Comparison of ENCODE assay signal across 26 mouse cellular contexts in the genomic region with DNA sequence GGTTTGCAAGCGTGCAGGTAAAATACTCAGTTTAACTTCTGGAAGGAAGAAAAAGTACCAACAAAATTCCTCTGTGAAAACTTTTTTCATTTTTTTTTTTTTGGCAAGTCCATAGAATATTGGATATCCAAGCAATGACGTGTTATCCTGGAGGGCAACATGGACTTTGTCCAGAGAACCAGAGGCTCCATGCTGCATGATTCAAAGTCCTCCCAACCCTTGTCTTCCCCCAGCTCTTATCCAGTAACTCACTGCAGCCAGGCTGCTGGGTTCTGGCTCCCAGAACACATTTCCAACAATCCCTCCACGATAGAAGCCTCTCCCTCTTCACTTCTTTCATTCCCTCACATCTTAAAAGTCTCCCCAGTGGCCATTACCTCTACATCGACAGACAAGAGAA. TPM values are rescaled to one million over a fixed set of nuclear protein-coding genes. Genes with fewer than 3 reads are reported as not detected.
DNase-seq lines count a peak whose midpoint lies in the region; ATAC-seq lines count a peak whose summit lies in the region.
"Had no signal": no experiment of that assay in that cellular context is flagged by ENCODE, and none has a peak within 500 bp of the region (broad histone marks: within the 10 kb centered on the region; RNA-seq: fewer than 3 reads in every experiment).

No protein-coding gene starts in this region.

- H3K27ac ChIP-seq in kidney, embryonic 15.5 days, result no peak overlapping the region
- H3K27ac ChIP-seq in liver, embryonic 13.5 days, result 0 out of 2 replicates have a peak overlapping the region, but pooled peaks have one; percentile 26
- no peak overlapping the region for H3K27ac ChIP-seq in hindbrain, embryonic 11.5 days (ENCODE audit: low read depth, low read length)
- H3K27ac ChIP-seq: heart, embryonic 13.5 days; hindbrain, embryonic 15.5 days; layer of hippocampus, adult 2 months; left cerebral cortex, adult 2 months; limb, embryonic 12.5 days; stomach, postnatal 0 days had no signal

- DNase-seq in kidney, adult 11 months, result peak; percentile 23
- peak; percentile 25 to 52 for DNase-seq in kidney, postnatal 25 days
- DNase-seq in kidney, postnatal 4 days, result no peak
- DNase-seq in NIH3T3 (ENCODE audit: low read depth), result peak; percentile 64
- no peak for DNase-seq in liver, embryonic 13.5 days
- DNase-seq in hindbrain, embryonic 11.5 days (ENCODE audit: low spot score), result no peak
- DNase-seq in embryo, embryonic 10.5 days (ENCODE audit: low spot score), result no peak
- DNase-seq: adrenal gland, postnatal 14 days; cerebellum, adult 18-20 months; cerebellum, postnatal 10 days; gastrocnemius, postnatal 10 days; lung, adult 2 months; lung, postnatal 14 days; right cerebral cortex, adult 18-20 months; spleen, adult 18-20 months; thymus, postnatal 4 days had no signal

- H3K27me3 ChIP-seq in kidney, embryonic 15.5 days, result no peaks in the 10 kb centered on the region
- H3K27me3 ChIP-seq in liver, embryonic 13.5 days, result no peaks in the 10 kb centered on the region
- H3K27me3 ChIP-seq in hindbrain, embryonic 11.5 days (ENCODE audit: control insufficient read depth, insufficient read depth, low read length), result no peaks in the 10 kb centered on the region
- H3K27me3 ChIP-seq: heart, embryonic 13.5 days; hindbrain, embryonic 15.5 days had no signal

- H3K36me3 ChIP-seq in kidney, embryonic 15.5 days, result no peaks in the 10 kb centered on the region
- H3K36me3 ChIP-seq in liver, embryonic 13.5 days, result no peaks in the 10 kb centered on the region
- H3K36me3 ChIP-seq in hindbrain, embryonic 11.5 days (ENCODE audit: control insufficient read depth, insufficient read depth, low read length), result no peaks in the 10 kb centered on the region
- H3K36me3 ChIP-seq: heart, embryonic 13.5 days; hindbrain, embryonic 15.5 days; limb, embryonic 12.5 days had no signal

- H3K9me3 ChIP-seq in kidney, embryonic 15.5 days (replicated peaks), result no peaks in the 10 kb centered on the region
- no peaks in the 10 kb centered on the region for H3K9me3 ChIP-seq in liver, embryonic 13.5 days (replicated peaks)
- no peaks in the 10 kb centered on the region for H3K9me3 ChIP-seq in hindbrain, embryonic 11.5 days (ENCODE audit: control insufficient read depth, low read length)
- H3K9me3 ChIP-seq: heart, embryonic 13.5 days; hindbrain, embryonic 15.5 days; limb, embryonic 12.5 days had no signal

- ATAC-seq in kidney, embryonic 15.5 days (replicated peaks; ENCODE audit: low FRiP score), result no peak
- no peak for ATAC-seq in liver, embryonic 13.5 days (ENCODE audit: low read depth)
- no peak for ATAC-seq in hindbrain, embryonic 11.5 days (ENCODE audit: low FRiP score)
- ATAC-seq: forebrain, embryonic 16.5 days; midbrain, embryonic 16.5 days had no signal

- no peak overlapping the region for H3K4me3 ChIP-seq in kidney, embryonic 15.5 days (replicated peaks)
- no peak overlapping the region for H3K4me3 ChIP-seq in liver, embryonic 13.5 days (replicated peaks)
- H3K4me3 ChIP-seq in hindbrain, embryonic 11.5 days (ENCODE audit: low read depth, low read length), result no peak overlapping the region
- H3K4me3 ChIP-seq: erythroblast, embryonic 14.5 days; heart, embryonic 13.5 days; hindbrain, embryonic 15.5 days; layer of hippocampus, adult 2 months; left cerebral cortex, adult 2 months; limb, embryonic 12.5 days had no signal

- H3K9ac ChIP-seq in kidney, embryonic 15.5 days, result no peak overlapping the region
- H3K9ac ChIP-seq in liver, embryonic 13.5 days, result no peak overlapping the region
- H3K9ac ChIP-seq in hindbrain, embryonic 11.5 days (ENCODE audit: low read depth, low read length), result no peak overlapping the region
- H3K9ac ChIP-seq: heart, embryonic 13.5 days; hindbrain, embryonic 15.5 days; limb, embryonic 12.5 days had no signal

- H3K4me2 ChIP-seq in kidney, embryonic 15.5 days, result no peak overlapping the region
- H3K4me2 ChIP-seq in liver, embryonic 13.5 days, result 0 out of 2 replicates have a peak overlapping the region, but pooled peaks have one; percentile 4
- H3K4me2 ChIP-seq in hindbrain, embryonic 11.5 days (replicated peaks; ENCODE audit: low read depth, low read length), result no peak overlapping the region
- H3K4me2 ChIP-seq: heart, embryonic 13.5 days; hindbrain, embryonic 15.5 days; limb, embryonic 12.5 days had no signal

- WGBS in kidney, embryonic 15.5 days, result 86% methylated on average over 4 of the region's 4 CpGs
- 53% methylated on average over 4 of the region's 4 CpGs for WGBS in liver, embryonic 13.5 days (ENCODE audit: insufficient replicate concordance)
- 88% methylated on average over 4 of the region's 4 CpGs for WGBS in hindbrain, embryonic 11.5 days

- H3K4me1 ChIP-seq in kidney, embryonic 15.5 days, result 0 out of 2 replicates have a peak, but pooled peaks cover 10% of the 10 kb centered on the region
- peaks cover 12% of the 10 kb centered on the region; the same call in 1 of the 2 replicates for H3K4me1 ChIP-seq in liver, embryonic 13.5 days (replicated peaks)
- H3K4me1 ChIP-seq in hindbrain, embryonic 11.5 days (replicated peaks; ENCODE audit: control insufficient read depth, insufficient read depth, low read length), result no peaks in the 10 kb centered on the region
- H3K4me1 ChIP-seq: heart, embryonic 13.5 days; hindbrain, embryonic 15.5 days; limb, embryonic 12.5 days had no signal

RNA-seq across cellular contexts. Expression of gene Elovl2, which starts 8.9 kb away (rescaled TPM):
- polyA plus RNA-seq in kidney, embryonic 15.5 days (2015; fragmentation: Nextera tagmentation; extraction: Ambion mirVana), result 16.8 and 19.2 TPM in 2 replicates
- 24.3 and 34.8 TPM in 2 replicates for polyA plus RNA-seq in liver, embryonic 13.5 days (2015; fragmentation: Nextera tagmentation; extraction: Ambion mirVana)
- polyA plus RNA-seq in hindbrain, embryonic 11.5 days (2014; fragmentation: Nextera tagmentation; extraction: Ambion mirVana), result 37.3 and 45.6 TPM in 2 replicates
- polyA plus RNA-seq: erythroblast, embryonic 14.5 days had no signal

RNA-seq across cellular contexts. Expression of gene Smim13, which starts 38.4 kb away (rescaled TPM):
- polyA plus RNA-seq in kidney, embryonic 15.5 days (2015; fragmentation: Nextera tagmentation; extraction: Ambion mirVana), result 10.1 and 10.7 TPM in 2 replicates
- 5.4 and 6.6 TPM in 2 replicates for polyA plus RNA-seq in liver, embryonic 13.5 days (2015; fragmentation: Nextera tagmentation; extraction: Ambion mirVana)
- 11.0 and 13.9 TPM in 2 replicates for polyA plus RNA-seq in hindbrain, embryonic 11.5 days (2014; fragmentation: Nextera tagmentation; extraction: Ambion mirVana)

Comparison
In these comparisons a context has a peak if more than half of its experiments do, and no peak if none do; other contexts are left out.
1. DNase-seq: peak in kidney, adult 11 months (single experiment), kidney, postnatal 25 days (2 of 2) and NIH3T3 (single experiment); none in kidney, postnatal 4 days (0 of 2), liver, embryonic 13.5 days (single experiment), hindbrain, embryonic 11.5 days (single experiment) and embryo, embryonic 10.5 days (single experiment).